Mouse (Mus musculus) forebrain, postnatal 0 days (tissue): ENCODE data around the gene Dlgap3. TPM values are rescaled to one million over a fixed set of nuclear protein-coding genes. Genes with fewer than 3 reads are reported as not detected.

Source experiments
- ATAC-seq: fragments of 200-750 bp; cut with Nextera tagmentation; 2 replicates; pipeline ENCODE4 v1.8.0; 2017; ENCODE audit warnings: mild to moderate bottlenecking, moderate library complexity
- DNase-seq: peaks from one replicate; pipeline ENCODE4 v3.0.0-alpha.2; 2015
- H3K27ac ChIP-seq: fragments of 300-500 bp; sonication (generic); 2 replicates; pipeline ENCODE4 v1.5.1; 2014; ENCODE audit warnings: low read depth, mild to moderate bottlenecking, antibody characterized with exemption, low read length, moderate library complexity, mixed read lengths
- H3K27me3 ChIP-seq: fragments of 300-500 bp; sonication (generic); 2 replicates; pipeline ENCODE4 v1.6.1; 2014; ENCODE audit warnings: mild to moderate bottlenecking, low read length, mixed read lengths; ENCODE audit not compliant: insufficient read depth
- H3K36me3 ChIP-seq: fragments of 300-500 bp; sonication (generic); 2 replicates; pipeline ENCODE4 v1.6.1; 2014; ENCODE audit warnings: mild to moderate bottlenecking, moderate library complexity; ENCODE audit not compliant: insufficient read depth
- H3K4me1 ChIP-seq: fragments of 300-500 bp; sonication (generic); 2 replicates; pipeline ENCODE4 v1.6.1; 2014; ENCODE audit warnings: antibody characterized with exemption; ENCODE audit not compliant: insufficient read depth
- H3K4me2 ChIP-seq: fragments of 300-500 bp; sonication (generic); 2 replicates; pipeline ENCODE4 v1.6.1; 2014; ENCODE audit warnings: low read depth, mild to moderate bottlenecking, moderate library complexity
- H3K4me3 ChIP-seq: fragments of 300-500 bp; sonication (generic); 2 replicates; pipeline ENCODE4 v1.5.1; 2014; ENCODE audit warnings: low read depth, low read length, mixed read lengths
- H3K9ac ChIP-seq: fragments of 300-500 bp; sonication (generic); 2 replicates; pipeline ENCODE4 v1.6.1; 2014; ENCODE audit warnings: mild to moderate bottlenecking
- H3K9me3 ChIP-seq: fragments of 300-500 bp; sonication (generic); 2 replicates; pipeline ENCODE4 v1.6.1; 2016; ENCODE audit warnings: low read length
- CTCF ChIP-seq: sonication (generic); IDR thresholded peaks from 2 replicates; pipeline ENCODE4 v1.5.1; 2016; ENCODE audit warnings: antibody characterized with exemption, control low read depth, low read depth
- WGBS: fragments of 180-500 bp; shearing (Covaris S2); extraction: QIAGEN DNeasy Blood & Tissue Kit; methylation state at CpG from one replicate; pipeline ENCODE4 v1.1.7; 2014; 5-methylcytosine and 5-hydroxymethylcytosine counted together
- polyA plus RNA-seq: library from polyadenylated mRNA; unstranded; fragments of >200 nt; fragmentation: Nextera tagmentation; extraction: Ambion mirVana; gene quantifications from 2 replicates; pipeline ENCODE4 v1.2.1, GENCODE M21; 2015
- total RNA-seq: library from RNA; depleted of rRNA; stranded (reverse); fragments of >200 nt; gene quantifications from 2 replicates; pipeline ENCODE4 v1.2.3, GENCODE M21; 2014

The Dlgap3 gene
- total and polyA plus RNA-seq, 2 experiments from 2014 or later, result 28.0 to 85.5 TPM

- H3K4me2 ChIP-seq, result peak overlapping the region; percentile 98
- H3K4me3 ChIP-seq, result peak overlapping the region; percentile 51
These were observed 67.6 kb downstream of the Dlgap3 start for GRCm38 (mm10) chr4:127236631-127237030.

GRCm38 (mm10) chr4:127237271-127237670 lies 68.3 kb downstream of the Dlgap3 start:
- DNase-seq (no peak), ATAC-seq (no peak)
- no peak for TF ChIP-seq CTCF
- Histone ChIP-seq H3K4me2 (no peak overlapping the region), H3K27ac (no peak overlapping the region), H3K36me3 (no peaks in the 10 kb centered on the region; the same call in 1 of the 2 replicates), H3K4me1 (peaks cover 10% of the 10 kb centered on the region), H3K9me3 (no peaks in the 10 kb centered on the region), H3K9ac (no peak overlapping the region), H3K27me3 (no peaks in the 10 kb centered on the region), H3K4me3 (no peak overlapping the region)
- 56% methylated on average over 10 of the region's 10 CpGs for WGBS

More at GRCm38 (mm10) chr4:127236631-127237030, 67.6 kb downstream of the Dlgap3 start:
- 3% methylated on average over 14 of the region's 14 CpGs for WGBS
- Histone ChIP-seq H3K36me3 (no peaks in the 10 kb centered on the region; the same call in 1 of the 2 replicates), H3K9ac (peak overlapping the region; percentile 67), H3K9me3 (no peaks in the 10 kb centered on the region), H3K27me3 (no peaks in the 10 kb centered on the region), H3K27ac (peak overlapping the region; percentile 75), H3K4me1 (peaks cover 17% of the 10 kb centered on the region)
- no peak; the same call in 1 of the 2 replicates for ATAC-seq
- no peak for TF ChIP-seq CTCF
- DNase-seq, result no peak

- H3K4me1 ChIP-seq, result peaks cover 6% of the 10 kb centered on the region; the same call in 1 of the 2 replicates
- no peak for ATAC-seq
- H3K9ac ChIP-seq, result no peak overlapping the region
- H3K4me2 ChIP-seq, result no peak overlapping the region
- DNase-seq, result no peak
- no peak for TF ChIP-seq CTCF
- H3K27ac ChIP-seq, result no peak overlapping the region
- no peaks in the 10 kb centered on the region for H3K9me3 ChIP-seq
- no peak overlapping the region for H3K4me3 ChIP-seq
- 68% methylated on average over 6 of the region's 6 CpGs for WGBS
- H3K36me3 ChIP-seq, result peaks cover 8% of the 10 kb centered on the region
- H3K27me3 ChIP-seq, result no peaks in the 10 kb centered on the region
These were observed 73.7 kb downstream of the Dlgap3 start for GRCm38 (mm10) chr4:127242696-127243095.

GRCm38 (mm10) chr4:127243552-127243951 lies 74.5 kb downstream of the Dlgap3 start, which contains the start of gene Smim12:
Gene Smim12, plus strand, starts transcription at chr4:127243784.
- under 1% methylated on average over 29 of the region's 29 CpGs for WGBS
- Histone ChIP-seq H3K4me3 (peak within 1 kb of the TSS; percentile 84), H3K36me3 (peaks cover 15% of the 10 kb centered on the region), H3K4me2 (peak within 1 kb of the TSS; percentile 74), H3K4me1 (peaks cover 6% of the 10 kb centered on the region; the same call in 1 of the 2 replicates), H3K27me3 (no peaks in the 10 kb centered on the region), H3K27ac (no peak within 1 kb of the TSS), H3K9me3 (no peaks in the 10 kb centered on the region), H3K9ac (peak within 1 kb of the TSS; percentile 89)
- ATAC-seq (peak; percentile 94), DNase-seq (peak; percentile 99)
- peak; percentile 98 for TF ChIP-seq CTCF

- WGBS, result 2% methylated on average over 26 of the region's 26 CpGs
- peak overlapping the region; percentile 84 for H3K4me3 ChIP-seq
- H3K4me2 ChIP-seq, result peak overlapping the region; percentile 74
- H3K27ac ChIP-seq, result no peak overlapping the region
- TF ChIP-seq CTCF, result no peak
- peak overlapping the region; percentile 89 for H3K9ac ChIP-seq
- H3K9me3 ChIP-seq, result no peaks in the 10 kb centered on the region
- no peaks in the 10 kb centered on the region for H3K27me3 ChIP-seq
- ATAC-seq (peak; percentile 19), DNase-seq (no peak)
- peaks cover 15% of the 10 kb centered on the region for H3K36me3 ChIP-seq
- peaks cover 6% of the 10 kb centered on the region; the same call in 1 of the 2 replicates for H3K4me1 ChIP-seq
These were observed 74.9 kb downstream of the Dlgap3 start for GRCm38 (mm10) chr4:127243953-127244352.

GRCm38 (mm10) chr4:127249701-127250349 lies 80.8 kb downstream of the Dlgap3 start:
- peak; percentile 95 for TF ChIP-seq CTCF
- no peak overlapping the region for H3K4me2 ChIP-seq
- WGBS, result 5% methylated on average over 5 of the region's 5 CpGs
- DNase-seq (peak; percentile 95), ATAC-seq (peak; percentile 98)
- H3K9ac ChIP-seq, result no peak overlapping the region
- H3K27ac ChIP-seq, result no peak overlapping the region
- peaks cover 15% of the 10 kb centered on the region for H3K36me3 ChIP-seq
- H3K4me1 ChIP-seq, result no peaks in the 10 kb centered on the region
- no peaks in the 10 kb centered on the region for H3K9me3 ChIP-seq
- H3K4me3 ChIP-seq, result no peak overlapping the region
- no peaks in the 10 kb centered on the region for H3K27me3 ChIP-seq

- no peaks in the 10 kb centered on the region for H3K27me3 ChIP-seq
- H3K4me2 ChIP-seq, result no peak overlapping the region
- ATAC-seq (no peak), DNase-seq (peak; percentile 22)
- H3K4me3 ChIP-seq, result no peak overlapping the region
- H3K27ac ChIP-seq, result no peak overlapping the region
- H3K36me3 ChIP-seq, result peaks cover 11% of the 10 kb centered on the region
- H3K9me3 ChIP-seq, result no peaks in the 10 kb centered on the region
- 53% methylated on average over 22 of the region's 22 CpGs for WGBS
- TF ChIP-seq CTCF, result no peak
- H3K9ac ChIP-seq, result no peak overlapping the region
- H3K4me1 ChIP-seq, result no peaks in the 10 kb centered on the region
These were observed 83.1 kb downstream of the Dlgap3 start for GRCm38 (mm10) chr4:127251963-127252585.
